Mouse (Mus musculus): ENCODE data around the gene Preb. TPM values are rescaled to one million over a fixed set of nuclear protein-coding genes. Genes with fewer than 3 reads are reported as not detected.

Gene Preb
- polyA plus RNA-seq, 1 experiment from 2014 or later: 127 TPM

GRCm38 (mm10) chr5:30969440-30969839 lies 9.3 kb upstream of the Preb start:
- Histone ChIP-seq H3K9me3 (no peaks in the 10 kb centered on the region), H3K27ac (replicated peaks) (no peak overlapping the region), H3K4me3 (no peak overlapping the region), H3K4me1 (no peaks in the 10 kb centered on the region), H3K4me2 (replicated peaks) (no peak overlapping the region), H3K27me3 (no peaks in the 10 kb centered on the region), H3K9ac (replicated peaks) (no peak overlapping the region), H3K36me3 (no peaks in the 10 kb centered on the region)
- no peak for ATAC-seq (replicated peaks)
- 76% methylated on average over 2 of the region's 2 CpGs for WGBS

DNA sequence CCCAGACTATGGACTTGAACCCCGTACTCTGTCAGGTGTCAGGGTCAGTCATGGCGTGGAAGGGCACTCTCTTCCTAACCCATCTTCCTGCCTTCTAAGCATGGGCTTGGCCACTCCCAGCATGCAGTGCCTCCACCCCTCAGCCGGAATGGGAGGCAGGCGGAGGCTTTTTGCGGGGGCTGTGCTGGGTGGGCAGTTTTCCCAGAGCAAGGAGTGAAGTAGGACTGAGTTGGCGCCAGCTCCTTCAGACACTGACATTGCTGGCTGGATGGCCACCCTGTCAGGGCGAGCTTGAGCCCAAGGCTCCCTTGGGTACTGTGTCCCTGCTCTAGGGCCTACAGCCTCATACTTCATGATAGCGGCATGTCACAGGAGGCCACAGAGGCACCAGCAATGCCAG lies 8.3 kb upstream of the Preb start, which contains the start of gene Tcf23:
Tcf23 (plus strand) TSS at position 247 of the 400 bp plus-strand sequence.
- H3K27me3 ChIP-seq: no peaks in the 10 kb centered on the region
- H3K27ac ChIP-seq (replicated peaks): no peak within 1 kb of the TSS
- H3K36me3 ChIP-seq: no peaks in the 10 kb centered on the region
- no peak for ATAC-seq (replicated peaks)
- no peak within 1 kb of the TSS for H3K4me3 ChIP-seq
- H3K4me2 ChIP-seq (replicated peaks): no peak within 1 kb of the TSS
- H3K9me3 ChIP-seq: no peaks in the 10 kb centered on the region
- H3K9ac ChIP-seq (replicated peaks): no peak within 1 kb of the TSS
- 66% methylated on average over 8 of the region's 8 CpGs for WGBS
- H3K4me1 ChIP-seq: no peaks in the 10 kb centered on the region

DNA sequence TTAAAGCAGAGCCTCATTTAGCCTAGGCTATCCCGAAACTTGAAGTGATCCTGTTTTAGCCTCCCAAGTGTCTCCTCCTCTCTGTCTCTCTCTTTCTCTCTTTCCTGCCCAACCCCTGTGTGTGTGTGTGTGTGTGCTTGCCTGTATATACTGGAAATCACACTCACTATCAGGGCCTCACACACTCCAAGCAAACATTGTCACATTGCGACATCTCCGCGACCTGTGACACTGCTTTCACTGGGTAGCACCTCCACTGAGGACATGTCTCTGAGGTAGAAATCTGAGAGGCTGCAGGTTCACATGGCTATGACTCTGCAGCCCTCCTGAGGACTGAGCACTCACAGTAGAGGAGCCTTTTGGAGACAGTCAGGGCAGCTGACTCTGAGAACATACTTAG lies 6.0 kb upstream of the Preb start:
- WGBS: 93% methylated on average over 4 of the region's 4 CpGs
- no peak for ATAC-seq (replicated peaks)
- no peak overlapping the region for H3K27ac ChIP-seq (replicated peaks)
- H3K4me3 ChIP-seq: no peak overlapping the region
- H3K4me2 ChIP-seq (replicated peaks): no peak overlapping the region
- H3K27me3 ChIP-seq: no peaks in the 10 kb centered on the region
- no peaks in the 10 kb centered on the region for H3K4me1 ChIP-seq
- no peaks in the 10 kb centered on the region for H3K9me3 ChIP-seq
- no peaks in the 10 kb centered on the region for H3K36me3 ChIP-seq
- no peak overlapping the region for H3K9ac ChIP-seq (replicated peaks)

DNA sequence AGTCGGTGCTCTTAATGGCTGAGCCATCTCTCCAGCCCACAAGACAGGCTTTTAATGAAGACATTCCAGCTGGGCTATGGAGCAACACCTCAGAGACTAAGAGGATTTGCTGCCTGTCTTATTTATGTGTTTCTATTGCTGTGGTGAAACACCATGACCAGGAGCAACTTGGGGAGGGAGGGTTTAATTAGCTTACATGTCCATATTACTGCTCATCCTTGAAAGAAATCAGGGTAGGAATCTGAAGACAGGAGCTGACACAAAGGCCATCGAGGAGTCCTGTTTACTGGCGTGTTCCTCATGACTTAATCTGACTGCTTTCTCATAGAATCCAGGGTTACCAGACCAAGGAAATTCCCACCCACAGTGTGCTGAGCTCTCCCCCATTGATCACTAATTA lies 3.8 kb upstream of the Preb start:
- H3K4me1 ChIP-seq: peaks cover 12% of the 10 kb centered on the region
- H3K27me3 ChIP-seq: no peaks in the 10 kb centered on the region
- H3K27ac ChIP-seq (replicated peaks): no peak overlapping the region
- ATAC-seq (replicated peaks): no peak
- WGBS: 73% methylated on average over 3 of the region's 3 CpGs
- H3K4me2 ChIP-seq (replicated peaks): no peak overlapping the region
- no peaks in the 10 kb centered on the region for H3K36me3 ChIP-seq
- H3K4me3 ChIP-seq: no peak overlapping the region
- no peak overlapping the region for H3K9ac ChIP-seq (replicated peaks)
- no peaks in the 10 kb centered on the region for H3K9me3 ChIP-seq

DNA sequence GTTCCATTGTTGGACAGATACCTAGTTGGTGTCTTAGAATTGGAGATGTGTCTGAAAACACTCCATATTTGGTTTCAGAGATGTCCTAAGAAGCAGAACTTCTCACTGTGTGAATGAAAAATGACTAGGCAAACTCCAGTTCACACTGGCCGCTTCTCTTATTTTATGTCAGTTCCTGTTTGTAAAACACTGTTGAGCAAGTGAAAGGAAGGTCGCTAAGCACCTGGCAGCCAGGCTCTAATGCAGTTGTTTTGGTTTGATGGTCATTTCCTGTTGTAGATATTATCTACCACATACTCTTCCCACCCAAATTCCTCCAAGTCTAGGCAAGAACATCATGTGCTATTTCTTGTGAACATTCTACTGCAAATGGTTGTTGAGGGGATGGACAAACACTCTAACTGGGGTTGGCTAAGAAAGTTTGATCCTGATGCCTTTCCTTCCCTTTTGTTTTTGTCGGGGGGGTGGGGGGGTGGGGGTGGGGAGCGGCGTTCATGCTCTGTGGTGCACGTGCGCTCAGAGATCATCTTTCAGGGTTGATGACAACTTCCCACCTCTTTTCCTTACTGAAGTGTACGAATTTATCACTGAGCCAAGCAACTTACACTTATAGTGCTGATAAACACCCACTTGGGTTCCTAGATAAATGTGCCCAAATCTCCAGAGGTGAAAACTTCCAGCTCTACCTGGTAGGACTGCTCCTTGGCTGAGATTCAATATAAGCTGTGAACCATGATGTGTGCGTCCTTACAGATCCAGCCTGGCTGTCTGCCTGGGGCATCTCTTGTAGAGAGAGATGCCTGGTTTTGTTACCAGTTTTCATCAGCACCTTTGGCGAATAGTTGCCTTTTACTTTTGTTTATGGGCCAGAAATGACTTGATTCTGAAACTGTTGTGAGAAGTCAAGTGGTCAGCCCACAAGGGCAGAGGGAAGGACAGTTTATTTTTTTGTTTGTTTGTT lies 1.7 kb upstream of the Preb start:
- Histone ChIP-seq H3K4me2 (replicated peaks) (no peak overlapping the region), H3K4me1 (peaks cover 29% of the 10 kb centered on the region), H3K36me3 (peaks cover 10% of the 10 kb centered on the region; the same call in 1 of the 2 replicates), H3K27ac (replicated peaks) (no peak overlapping the region), H3K9me3 (no peaks in the 10 kb centered on the region), H3K9ac (replicated peaks) (no peak overlapping the region), H3K27me3 (no peaks in the 10 kb centered on the region), H3K4me3 (no peak overlapping the region)
- WGBS: 89% methylated on average over 10 of the region's 10 CpGs
- ATAC-seq (replicated peaks): no peak

- H3K4me3 ChIP-seq: peak overlapping the region; percentile 66
Measured at GRCm38 (mm10) chr5:30960814-30961213, 653 bp upstream of the Preb start.

GRCm38 (mm10) chr5:30959198-30959854 lies 835 bp downstream of the Preb start:
- H3K36me3 ChIP-seq: peaks cover 27% of the 10 kb centered on the region
- H3K27me3 ChIP-seq: no peaks in the 10 kb centered on the region
- peak overlapping the region; percentile 66 for H3K4me3 ChIP-seq
- H3K9ac ChIP-seq (replicated peaks): peak overlapping the region; percentile 86
- H3K27ac ChIP-seq (replicated peaks): peak overlapping the region; percentile 88
- ATAC-seq (replicated peaks): no peak
- H3K4me2 ChIP-seq (replicated peaks): peak overlapping the region; percentile 91
- WGBS: 37% methylated on average over 19 of the region's 19 CpGs
- H3K4me1 ChIP-seq: peaks cover 29% of the 10 kb centered on the region
- no peaks in the 10 kb centered on the region for H3K9me3 ChIP-seq

More at GRCm38 (mm10) chr5:30960814-30961213, 653 bp upstream of the Preb start:
- Histone ChIP-seq H3K9me3 (no peaks in the 10 kb centered on the region), H3K27ac (replicated peaks) (peak overlapping the region; percentile 88; the same call in 1 of the 2 replicates), H3K4me2 (replicated peaks) (peak overlapping the region; percentile 91), H3K36me3 (peaks cover 13% of the 10 kb centered on the region), H3K27me3 (no peaks in the 10 kb centered on the region), H3K4me1 (peaks cover 29% of the 10 kb centered on the region), H3K9ac (replicated peaks) (no peak overlapping the region)
- WGBS: 89% methylated on average over 2 of the region's 2 CpGs
- ATAC-seq (replicated peaks): no peak

GRCm38 (mm10) chr5:30957891-30958290 lies 2.3 kb downstream of the Preb start:
- Histone ChIP-seq H3K27ac (replicated peaks) (no peak overlapping the region), H3K4me1 (peaks cover 29% of the 10 kb centered on the region), H3K4me3 (no peak overlapping the region), H3K36me3 (peaks cover 40% of the 10 kb centered on the region), H3K9ac (replicated peaks) (no peak overlapping the region), H3K27me3 (no peaks in the 10 kb centered on the region), H3K9me3 (no peaks in the 10 kb centered on the region), H3K4me2 (replicated peaks) (no peak overlapping the region)
- ATAC-seq (replicated peaks): no peak
- WGBS: 92% methylated on average over 6 of the region's 6 CpGs

DNA sequence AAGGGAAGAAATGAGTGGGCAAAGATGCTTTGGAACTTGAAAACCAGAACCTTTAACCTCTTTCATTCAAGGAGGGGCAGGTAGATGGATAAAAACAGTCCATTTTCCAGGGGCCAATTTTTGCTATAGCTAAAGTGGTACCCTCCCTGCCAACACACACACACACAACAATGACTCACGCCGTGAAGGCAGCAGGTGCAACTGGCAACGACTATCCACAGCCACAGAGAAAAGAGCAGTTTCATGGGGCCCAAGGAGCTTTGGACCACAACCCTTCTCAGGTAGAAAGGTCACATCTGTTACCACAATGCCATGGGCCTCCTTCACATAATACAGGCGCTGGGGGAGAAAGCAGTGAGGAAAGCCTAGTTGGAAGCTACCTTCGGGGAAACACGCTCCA lies 4.4 kb downstream of the Preb start:
- no peaks in the 10 kb centered on the region for H3K9me3 ChIP-seq
- H3K4me2 ChIP-seq (replicated peaks): no peak overlapping the region
- no peak overlapping the region for H3K9ac ChIP-seq (replicated peaks)
- peaks cover 43% of the 10 kb centered on the region for H3K36me3 ChIP-seq
- ATAC-seq (replicated peaks): no peak
- no peaks in the 10 kb centered on the region for H3K27me3 ChIP-seq
- peaks cover 27% of the 10 kb centered on the region for H3K4me1 ChIP-seq
- no peak overlapping the region for H3K27ac ChIP-seq (replicated peaks)
- H3K4me3 ChIP-seq: no peak overlapping the region
- 94% methylated on average over 6 of the region's 6 CpGs for WGBS

GRCm38 (mm10) chr5:30954556-30954955 lies 5.6 kb downstream of the Preb start:
- Histone ChIP-seq H3K4me2 (replicated peaks) (no peak overlapping the region), H3K9me3 (no peaks in the 10 kb centered on the region), H3K4me1 (peaks cover 32% of the 10 kb centered on the region), H3K36me3 (peaks cover 43% of the 10 kb centered on the region), H3K27me3 (no peaks in the 10 kb centered on the region), H3K9ac (replicated peaks) (no peak overlapping the region), H3K4me3 (no peak overlapping the region), H3K27ac (replicated peaks) (no peak overlapping the region)
- ATAC-seq (replicated peaks): no peak
- 97% methylated on average over 9 of the region's 9 CpGs for WGBS

- Histone ChIP-seq H3K9ac (replicated peaks) (no peak overlapping the region), H3K4me2 (replicated peaks) (no peak overlapping the region), H3K4me1 (peaks cover 32% of the 10 kb centered on the region), H3K36me3 (peaks cover 43% of the 10 kb centered on the region), H3K27ac (replicated peaks) (no peak overlapping the region), H3K27me3 (no peaks in the 10 kb centered on the region), H3K9me3 (no peaks in the 10 kb centered on the region), H3K4me3 (no peak overlapping the region)
- no peak for ATAC-seq (replicated peaks)
- 96% methylated on average over 6 of the region's 6 CpGs for WGBS
Measured at GRCm38 (mm10) chr5:30954065-30954464, 6.1 kb downstream of the Preb start.

- no peak for ATAC-seq (replicated peaks)
- no peak overlapping the region for H3K27ac ChIP-seq (replicated peaks)
- 89% methylated on average over 5 of the region's 5 CpGs for WGBS
- no peak overlapping the region for H3K9ac ChIP-seq (replicated peaks)
- H3K4me3 ChIP-seq: no peak overlapping the region
- no peaks in the 10 kb centered on the region for H3K27me3 ChIP-seq
- peaks cover 36% of the 10 kb centered on the region for H3K36me3 ChIP-seq
- H3K9me3 ChIP-seq: no peaks in the 10 kb centered on the region
- H3K4me1 ChIP-seq: peaks cover 19% of the 10 kb centered on the region
- no peak overlapping the region for H3K4me2 ChIP-seq (replicated peaks)
Measured at GRCm38 (mm10) chr5:30952551-30952950, 7.6 kb downstream of the Preb start.
